Mouse (Mus musculus) gastrocnemius, adult 18-20 months (tissue): ENCODE measurements around the gene Pias3. TPM values are rescaled to one million over a fixed set of nuclear protein-coding genes. Genes with fewer than 3 reads are reported as not detected.
"Not testable (repeated sequence)": the region's sequence is repeated elsewhere in the genome, so short reads cannot be mapped to it uniquely, and the experiment has no call there.

Experiments
- DNase-seq: peaks from one replicate; pipeline ENCODE4 v3.0.0; 2021; ENCODE audit warnings: low spot score
- total RNA-seq, 2 experiments: library from RNA; stranded (reverse); gene quantifications; 2 replicates each; pipeline ENCODE4 v1.2.3; 2021

Pias3 gene
- total RNA-seq, 2 experiments from 2014 or later: 6.1 to 7.5 TPM

DNA sequence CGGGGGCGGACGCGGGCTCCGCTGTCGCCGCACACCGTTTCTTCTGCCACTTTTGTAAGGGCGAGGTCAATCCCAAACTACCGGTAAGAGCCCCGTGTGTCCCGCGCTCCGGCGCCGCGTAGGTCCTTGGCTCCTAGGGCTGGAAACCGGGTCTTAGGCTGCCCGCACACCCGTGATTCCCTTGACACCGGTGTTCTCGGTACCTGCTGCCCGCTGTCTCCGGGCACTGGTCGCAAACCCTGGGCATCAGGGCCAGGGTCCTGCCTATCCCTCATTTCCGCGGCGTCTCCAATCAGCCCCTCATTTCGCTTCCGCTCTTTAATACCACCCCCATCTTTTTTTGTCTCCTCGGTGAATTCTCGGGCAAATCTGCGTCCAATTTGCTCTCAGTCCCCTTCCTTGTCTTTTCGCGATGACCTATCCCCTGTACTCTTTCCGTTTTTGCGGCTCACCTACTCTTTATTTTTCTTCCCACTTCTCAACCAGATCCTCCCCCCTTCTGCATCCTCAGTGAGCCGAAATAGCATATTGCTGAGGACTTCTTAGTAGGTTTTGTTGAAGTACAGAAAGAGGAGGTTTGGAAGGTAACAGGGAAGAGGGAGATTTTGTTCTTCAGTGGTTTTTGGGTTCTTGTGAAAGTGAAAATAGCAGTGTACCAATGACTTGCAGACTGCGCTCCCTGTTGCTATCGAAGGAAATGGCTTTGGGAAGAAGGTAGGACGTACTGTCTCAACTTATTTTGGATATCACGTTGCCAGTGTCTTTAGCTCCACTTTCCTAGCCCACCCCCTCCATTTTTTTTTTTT lies 31.8 kb downstream of the Pias3 start:
- peak; percentile 16 for DNase-seq

DNA sequence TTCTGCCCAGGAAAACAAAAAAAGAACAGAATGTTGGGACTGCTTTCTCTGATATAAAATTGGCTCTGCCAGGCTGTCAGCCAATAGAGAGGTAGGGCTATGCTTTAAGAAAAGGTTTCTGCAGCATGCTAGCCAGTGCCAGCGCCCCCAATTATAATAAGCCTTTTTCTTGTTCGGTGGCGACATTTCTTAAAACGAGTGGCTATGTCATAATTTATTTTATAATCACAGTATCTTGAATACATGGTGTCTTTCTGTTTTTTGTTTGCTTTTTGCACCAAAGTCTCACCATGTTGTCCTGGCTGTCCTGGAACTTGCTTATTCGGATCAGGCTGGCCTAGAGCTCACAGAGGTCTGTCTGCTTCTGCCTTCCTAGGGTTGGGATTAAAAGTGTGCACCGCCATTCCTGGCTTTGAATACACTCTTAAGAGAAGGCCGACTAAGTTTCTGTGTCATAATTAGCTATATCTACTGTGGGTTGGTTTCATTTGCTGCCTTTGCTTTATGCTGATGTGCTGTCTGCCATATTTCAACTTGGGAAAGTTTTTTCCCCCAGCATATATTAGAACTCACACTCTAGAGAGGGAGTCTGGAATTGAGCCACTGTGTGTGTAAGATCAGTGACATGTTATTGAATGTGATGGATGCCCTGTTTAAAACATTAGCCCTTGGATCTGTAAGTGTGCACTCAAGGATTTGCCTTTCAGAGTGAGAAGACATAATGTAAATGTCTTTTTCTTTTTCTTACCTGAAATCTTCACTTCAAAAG lies 32.6 kb downstream of the Pias3 start:
- no peak for DNase-seq

DNA sequence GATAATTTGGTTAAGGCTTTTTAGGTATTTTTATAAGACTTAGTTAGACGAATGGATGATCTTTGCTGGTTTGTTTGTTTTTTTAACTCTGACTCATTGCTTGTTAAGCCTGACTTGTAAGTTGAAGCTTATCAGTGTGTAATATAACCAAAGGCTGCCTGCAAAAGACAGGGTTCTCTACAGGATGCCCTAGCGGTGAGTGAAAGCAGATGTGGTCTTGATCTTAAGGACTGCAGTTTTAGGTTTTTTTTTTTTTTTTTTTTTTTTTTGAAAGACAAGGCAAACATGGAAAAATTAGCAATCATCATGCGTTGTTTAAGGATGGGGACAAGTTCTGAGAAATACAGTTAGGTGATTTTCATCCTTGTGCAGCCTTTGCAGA lies 33.2 kb downstream of the Pias3 start:
- DNase-seq: no peak

DNA sequence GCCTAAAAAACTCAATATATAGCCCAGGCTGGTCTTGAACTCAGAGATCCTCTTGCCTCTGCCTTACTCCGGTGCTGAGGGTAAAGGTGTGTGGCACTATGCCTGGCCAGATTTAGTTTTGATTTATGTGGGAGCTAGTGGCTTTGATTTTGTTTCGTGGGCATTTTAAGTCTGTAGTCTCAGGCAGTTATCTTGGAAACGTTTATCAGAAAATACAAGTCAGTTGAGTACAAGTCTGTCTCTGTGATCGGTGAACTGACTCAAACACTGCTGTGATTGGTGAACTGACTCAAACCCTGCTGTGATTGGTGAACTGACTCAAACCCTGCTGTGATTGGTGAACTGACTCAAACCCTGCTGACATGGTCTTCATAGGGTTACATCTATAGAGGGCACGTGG lies 34.6 kb downstream of the Pias3 start:
- no peak for DNase-seq

DNA sequence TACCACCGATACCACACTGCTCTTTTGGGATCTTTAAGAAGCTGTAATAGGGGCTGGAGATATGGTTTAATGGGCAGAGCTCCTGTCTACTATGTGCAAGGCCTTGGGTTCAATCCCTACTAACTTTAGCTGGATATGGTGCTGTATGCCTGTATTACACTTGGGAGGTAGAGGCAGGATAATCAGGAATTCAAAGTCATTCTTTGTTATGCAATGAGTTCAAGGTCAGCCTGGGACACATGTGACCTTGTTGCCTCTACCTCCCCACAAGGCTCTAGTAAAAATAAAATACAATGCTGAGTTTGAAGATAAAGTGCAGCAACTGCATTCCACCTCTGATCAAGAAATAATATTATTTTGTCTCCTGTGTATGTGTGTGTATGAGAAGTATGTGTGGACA lies 37.8 kb downstream of the Pias3 start:
- DNase-seq: no peak

- DNase-seq: no peak
Measured at GRCm38 (mm10) chr3:96735200-96735599, 39.0 kb downstream of the Pias3 start.

DNA sequence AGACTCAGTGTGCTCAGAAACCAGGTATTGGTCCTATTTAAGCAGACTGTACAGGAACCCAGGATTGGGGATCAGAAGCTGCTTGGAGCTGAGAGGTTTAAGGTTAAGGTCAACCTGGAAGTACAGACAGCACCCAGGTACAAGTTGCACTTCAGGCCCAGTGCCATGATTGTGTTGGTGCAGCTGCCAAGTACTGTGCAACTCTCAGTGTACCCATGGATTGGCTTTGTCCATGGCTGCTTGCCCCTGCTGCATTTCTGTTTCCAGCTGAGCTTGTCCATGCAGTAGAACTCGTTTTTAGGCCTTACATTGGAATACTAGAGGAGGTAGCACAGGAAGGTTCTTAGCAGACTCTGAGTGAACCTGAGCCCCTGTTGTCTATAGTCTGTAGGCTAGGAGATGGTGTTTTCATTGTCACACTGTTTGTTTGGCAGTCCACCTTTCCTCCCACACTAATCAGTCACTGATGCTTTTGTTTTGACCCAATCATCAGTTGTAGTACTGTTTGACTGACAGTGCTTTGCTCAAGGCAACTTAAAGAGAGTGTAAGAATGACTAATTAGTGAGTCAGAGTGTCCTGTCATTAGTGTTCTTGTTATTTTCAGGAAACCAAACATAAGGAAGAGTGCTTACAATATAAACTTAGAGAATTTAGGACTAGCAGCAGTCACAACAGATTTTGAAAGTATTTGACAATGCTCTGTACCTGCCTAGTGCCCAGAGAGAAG lies 41.0 kb downstream of the Pias3 start:
- DNase-seq: no peak

- DNase-seq: peak; percentile 56
Measured at GRCm38 (mm10) chr3:96737995-96738394, 41.8 kb downstream of the Pias3 start.

DNA sequence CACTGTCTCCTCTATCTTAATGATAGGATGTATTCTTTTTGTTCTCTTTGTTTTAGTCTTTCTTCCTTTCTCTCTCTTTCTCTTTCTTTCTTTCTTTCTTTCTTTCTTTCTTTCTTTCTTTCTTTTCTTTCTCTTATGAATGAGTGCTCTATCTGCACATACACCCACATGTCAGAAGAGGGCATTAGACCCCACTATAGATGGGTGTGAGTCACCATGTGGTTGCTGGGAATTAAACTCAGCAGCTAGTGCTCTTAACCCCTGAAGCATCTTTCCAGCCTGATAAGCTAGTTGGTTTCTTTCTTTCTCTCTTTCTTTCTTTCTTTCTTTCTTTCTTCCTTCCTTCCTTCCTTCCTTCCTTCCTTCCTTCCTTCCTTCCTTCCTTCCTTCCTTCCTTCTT lies 44.1 kb downstream of the Pias3 start:
- not testable (repeated sequence) for DNase-seq

DNA sequence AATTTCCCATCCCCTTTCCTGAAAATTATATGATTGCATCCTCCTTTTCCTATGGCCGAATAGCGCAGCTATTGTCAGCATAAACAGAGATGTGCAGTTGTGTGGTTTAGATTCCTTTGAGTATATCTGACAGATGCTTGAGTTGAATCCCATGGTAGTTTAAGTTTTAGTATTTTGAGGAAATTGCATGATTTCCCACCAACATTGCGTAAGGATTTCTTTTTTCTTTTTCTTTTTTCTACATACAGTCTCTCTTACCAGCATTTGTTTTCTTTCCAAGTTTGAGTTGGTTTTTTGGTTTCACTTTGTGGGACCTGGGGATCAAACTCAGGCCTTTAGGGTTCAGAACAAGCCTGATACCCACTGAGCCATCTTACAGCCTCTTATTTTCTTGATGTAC lies 48.2 kb downstream of the Pias3 start:
- no peak for DNase-seq

GRCm38 (mm10) chr3:96746829-96747228 lies 50.6 kb downstream of the Pias3 start:
- no peak for DNase-seq

Other genes with a start within 250 kb of the Pias3 start
- gene BC107364, start 244.1 kb upstream of the Pias3 start, total RNA-seq: not detected
- gene Hfe2, start 171.2 kb upstream of the Pias3 start, total RNA-seq: 100 to 1,000 TPM; 622 to 636 TPM
- 100 to 1,000 TPM; 344 to 646 TPM for gene Txnip, start 138.4 kb upstream of the Pias3 start, total RNA-seq
- 1 to 10 TPM; 1.2 to 2.0 TPM for gene Gm16253, start 119.4 kb upstream of the Pias3 start, total RNA-seq
- 10 to 100 TPM; 44.0 to 56.1 TPM for gene Polr3gl, start 102.2 kb upstream of the Pias3 start, total RNA-seq
- gene Ankrd34a, start 99.7 kb upstream of the Pias3 start, total RNA-seq: 1 to 10 TPM; 1.0 to 1.7 TPM
- 1 to 10 TPM; 4.2 to 7.6 TPM for gene Lix1l, start 95.2 kb upstream of the Pias3 start, total RNA-seq
- 10 to 100 TPM; 24.4 to 33.3 TPM for gene Rbm8a, start 66.5 kb upstream of the Pias3 start, total RNA-seq
- 10 to 100 TPM; 27.9 to 28.6 TPM for gene Pex11b, start 61.0 kb upstream of the Pias3 start, total RNA-seq
- under 1 TPM in 1 of 2 experiments, not detected in 1; 0.07 TPM for gene Gm42957, start 60.9 kb upstream of the Pias3 start, total RNA-seq
- gene Itga10, start 50.8 kb upstream of the Pias3 start, total RNA-seq: under 1 TPM; 0.34 to 0.74 TPM
- gene Ankrd35, start 26.3 kb upstream of the Pias3 start, total RNA-seq: under 1 TPM; 0.18 to 0.31 TPM
- gene Nudt17, start 12.2 kb downstream of the Pias3 start, total RNA-seq: under 1 TPM; 0.50 to 0.76 TPM
- 10 to 100 TPM; 21.0 to 22.4 TPM for gene Polr3c, start 31.2 kb downstream of the Pias3 start, total RNA-seq
- gene Rnf115, start 31.3 kb downstream of the Pias3 start, total RNA-seq: 100 to 1,000 TPM in 1 of 2 experiments, 10 to 100 TPM in 1; 55.7 to 103 TPM
- gene Pdzk1, start 132.9 kb downstream of the Pias3 start, total RNA-seq: under 1 TPM in 1 of 2 experiments, not detected in 1; 0.18 TPM
- gene Cd160, start 133.0 kb downstream of the Pias3 start, total RNA-seq: not detected
- 1 to 10 TPM; 1.7 to 2.8 TPM for gene Gja5, start 208.3 kb downstream of the Pias3 start, total RNA-seq
- 10 to 100 TPM; 17.6 to 18.2 TPM for gene Gpr89, start 209.0 kb downstream of the Pias3 start, total RNA-seq
- gene Gja8, start 229.6 kb downstream of the Pias3 start, total RNA-seq: not detected